Mouse (Mus musculus): Measurements from ENCODE around the gene Rapgef4.

DNA sequence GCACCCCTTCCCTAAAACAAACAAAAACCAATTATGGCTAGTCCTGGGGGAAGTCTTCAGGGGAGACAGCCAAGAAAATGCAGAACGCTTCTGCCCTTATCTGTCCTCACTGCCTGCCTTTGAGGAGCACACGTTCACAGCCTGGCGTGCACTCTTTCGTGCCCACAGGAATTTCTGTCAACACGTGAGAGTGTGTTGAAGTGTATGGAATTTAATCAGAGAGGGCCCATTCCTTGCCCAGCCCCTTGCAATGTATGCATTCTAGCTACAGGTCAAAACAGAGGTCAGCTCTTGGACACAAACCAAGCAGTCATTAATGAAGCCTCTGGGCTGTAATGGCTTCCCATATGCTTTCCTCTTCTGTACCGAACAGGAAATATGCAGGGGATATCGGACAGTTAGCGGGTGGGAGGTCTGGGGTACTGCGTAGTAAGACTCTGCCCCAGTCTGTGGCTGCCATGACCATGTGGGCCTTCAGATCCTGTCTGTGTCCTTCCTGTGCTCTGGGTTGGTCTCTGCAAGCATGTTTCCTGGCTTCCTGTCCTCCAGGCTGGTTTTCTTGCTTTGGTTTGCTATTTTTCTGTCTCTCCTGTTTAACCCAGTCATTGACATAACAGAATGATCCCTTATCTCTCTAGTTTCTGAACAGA is 188.5 kb downstream of the Rapgef4 start:
- no peak for TF ChIP-seq POLR2A (IDR thresholded peaks at IDR 0.05; ENCODE audit: extremely low read depth, insufficient read depth, low read length)
- TF ChIP-seq CTCF (IDR thresholded peaks at IDR 0.05; ENCODE audit: extremely low read depth, insufficient read depth, low read length) = no peak
